Mouse (Mus musculus) left cerebral cortex, postnatal 14 days (tissue): ENCODE results near the gene Lrp1. TPM values are rescaled to one million over a fixed set of nuclear protein-coding genes. Genes with fewer than 3 reads are reported as not detected.

ENCODE experiments used
- DNase-seq, 2 experiments: peaks; one replicate each; pipeline ENCODE4 v3.0.0; 2021 to 2022; ENCODE audit warnings: low spot score in 2 of 2, mixed read lengths in 1 of 2
- intact Hi-C: fragments of 180-260 bp; cut with DNase I; formaldehyde crosslinking; loops from one replicate; pipeline ENCODE4 v1.15.1; 2025
- total RNA-seq, 2 experiments: library from RNA; stranded (reverse); gene quantifications; 2 replicates each; pipeline ENCODE4 v1.2.3; 2021

Gene Lrp1
- total RNA-seq, 2 experiments from 2014 or later = 285 to 305 TPM

- intact Hi-C loops = no loop called here
- no peak for DNase-seq
Observed at GRCm38 (mm10) chr10:127654970-127655579, 34.1 kb upstream of the Lrp1 start.

- intact Hi-C loops = no loop called here
- no peak for DNase-seq
Observed at GRCm38 (mm10) chr10:127652906-127653638, 32.1 kb upstream of the Lrp1 start.

- intact Hi-C loops = no loop called here
Observed at GRCm38 (mm10) chr10:127645791-127646190, 24.8 kb upstream of the Lrp1 start.

GRCm38 (mm10) chr10:127643553-127644238 lies 22.7 kb upstream of the Lrp1 start:
- no peak for DNase-seq
- intact Hi-C loops = loop anchor here (5.0 kb wide), 1 partner anchor 34 kb away; no protein-coding TSS in a partner anchor

More at GRCm38 (mm10) chr10:127645791-127646190, 24.8 kb upstream of the Lrp1 start:
- no peak for DNase-seq

- DNase-seq = peak in 1 of 2 experiments; percentile 41
- intact Hi-C loops = loop anchor here (5.0 kb wide), 1 partner anchor 34 kb away; no protein-coding TSS in a partner anchor
Observed at GRCm38 (mm10) chr10:127642772-127643552, 22.0 kb upstream of the Lrp1 start, which contains the start of gene Stat6. Gene Stat6 (plus strand): TSS chr10:127642986.

- intact Hi-C loops = loop anchor here (2.0 to 5.0 kb wide), 2 partner anchors 35 to 93 kb away; no protein-coding TSS in a partner anchor
- peak; percentile 89 for DNase-seq
Observed at GRCm38 (mm10) chr10:127641861-127642771, 21.2 kb upstream of the Lrp1 start.

- intact Hi-C loops = loop anchor here (2.0 to 5.0 kb wide), 2 partner anchors 37 to 94 kb away; no protein-coding TSS in a partner anchor
- no peak for DNase-seq
Observed at GRCm38 (mm10) chr10:127640421-127640820, 19.5 kb upstream of the Lrp1 start.

GRCm38 (mm10) chr10:127632668-127633271 lies 11.8 kb upstream of the Lrp1 start:
- intact Hi-C loops = no loop called here

GRCm38 (mm10) chr10:127631261-127632214 lies 10.6 kb upstream of the Lrp1 start:
- no peak for DNase-seq
- intact Hi-C loops = no loop called here

More at GRCm38 (mm10) chr10:127632668-127633271, 11.8 kb upstream of the Lrp1 start:
- DNase-seq = no peak

- intact Hi-C loops = no loop called here
- DNase-seq = peak; percentile 58 to 63
Observed at GRCm38 (mm10) chr10:127626433-127626832, 5.5 kb upstream of the Lrp1 start.

- intact Hi-C loops = loop anchor here (2.0 kb wide), 1 partner anchor 47 kb away; no protein-coding TSS in a partner anchor
- DNase-seq = no peak
Observed at GRCm38 (mm10) chr10:127623439-127624216, 2.7 kb upstream of the Lrp1 start.

GRCm38 (mm10) chr10:127622661-127623060 lies 1.7 kb upstream of the Lrp1 start:
- no peak for DNase-seq
- intact Hi-C loops = loop anchor here (2.0 kb wide), 1 partner anchor 46 kb away; no protein-coding TSS in a partner anchor

GRCm38 (mm10) chr10:127622057-127622392 lies 1.1 kb upstream of the Lrp1 start:
- DNase-seq = peak; percentile 49 to 65
- intact Hi-C loops = loop anchor here (2.0 kb wide), 1 partner anchor 45 kb away; no protein-coding TSS in a partner anchor

- intact Hi-C loops = loop anchor here (2.0 kb wide), 1 partner anchor 45 kb away; no protein-coding TSS in a partner anchor
- DNase-seq = peak; percentile 89 to 92
Observed at GRCm38 (mm10) chr10:127621191-127622056, 476 bp upstream of the Lrp1 start.

GRCm38 (mm10) chr10:127619941-127620405 lies 975 bp downstream of the Lrp1 start:
- DNase-seq = no peak
- intact Hi-C loops = no loop called here
